Mouse (Mus musculus) spleen, adult 2 months (tissue): ENCODE measurements around the gene Scel.

Experiments used
- CTCF ChIP-seq: fragments of 200-500 bp; IDR thresholded peaks from 2 replicates; pipeline ENCODE4 v1.5.1; 2011; ENCODE audit warnings: mild to moderate bottlenecking, inconsistent platforms; ENCODE audit not compliant: insufficient read depth, insufficient read length, insufficient replicate concordance; ENCODE audit errors: extremely low read depth
- POLR2A ChIP-seq: fragments of 200-500 bp; IDR thresholded peaks from 2 replicates; pipeline ENCODE4 v1.6.1; 2011; ENCODE audit warnings: low read depth, low read length, inconsistent platforms

- TF ChIP-seq CTCF (no peak), POLR2A (no peak)
Observed at GRCm38 (mm10) chr14:103481514-103481913, 31.6 kb upstream of the Scel start.
